Mouse (Mus musculus): ENCODE measurements around the gene Spice1. TPM values are rescaled to one million over a fixed set of nuclear protein-coding genes. Genes with fewer than 3 reads are reported as not detected.

Spice1 gene
- total and polyA plus RNA-seq, 2 experiments from 2014 or later, result 6.0 to 8.4 TPM

DNA sequence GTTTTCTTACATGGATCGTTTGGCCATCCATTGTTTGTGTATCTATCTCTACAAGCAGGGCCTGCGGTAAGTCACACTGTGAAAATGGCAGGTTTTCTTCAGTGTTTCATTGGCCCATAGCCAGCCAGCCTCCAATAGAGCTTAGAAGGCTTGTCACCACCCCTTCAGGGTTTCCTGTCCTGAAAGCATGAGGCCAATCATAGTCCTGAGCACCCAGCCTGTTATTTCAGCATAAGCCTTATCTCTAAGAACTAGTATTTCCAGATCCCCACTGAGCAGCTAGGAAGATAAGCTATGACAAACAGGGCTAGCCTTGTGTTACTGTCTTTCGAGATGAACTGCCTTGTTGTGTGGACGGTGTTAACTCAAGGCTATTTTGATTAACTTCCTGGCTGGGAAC lies 33.5 kb upstream of the Spice1 start:
- no peak for TF ChIP-seq EP300 (IDR thresholded peaks at IDR 0.05; ENCODE audit: low read depth)
- no peak for TF ChIP-seq CTCF (IDR thresholded peaks at IDR 0.05; ENCODE audit: low read depth)
- WGBS, result 10% methylated on average over 4 of the region's 4 CpGs
- Histone ChIP-seq H3K27ac (ENCODE audit: low read depth) (no peak overlapping the region), H3K4me1 (ENCODE audit: control insufficient read depth, insufficient read depth) (no peaks in the 10 kb centered on the region), H3K36me3 (replicated peaks; ENCODE audit: control insufficient read depth, insufficient read depth, low read length) (no peaks in the 10 kb centered on the region), H3K9me3 (replicated peaks; ENCODE audit: control insufficient read depth, low read length) (no peaks in the 10 kb centered on the region), H3K9ac (replicated peaks; ENCODE audit: low read depth, low read length) (no peak overlapping the region), H3K4me2 (ENCODE audit: low read depth, low read length) (no peak overlapping the region), H3K4me3 (ENCODE audit: low read depth, low read length) (no peak overlapping the region), H3K27me3 (ENCODE audit: control insufficient read depth, insufficient read depth, low read length) (no peaks in the 10 kb centered on the region)
- DNase-seq (ENCODE audit: low spot score), result no peak
- no peak for ATAC-seq (ENCODE audit: insufficient read depth, low read depth)

DNA sequence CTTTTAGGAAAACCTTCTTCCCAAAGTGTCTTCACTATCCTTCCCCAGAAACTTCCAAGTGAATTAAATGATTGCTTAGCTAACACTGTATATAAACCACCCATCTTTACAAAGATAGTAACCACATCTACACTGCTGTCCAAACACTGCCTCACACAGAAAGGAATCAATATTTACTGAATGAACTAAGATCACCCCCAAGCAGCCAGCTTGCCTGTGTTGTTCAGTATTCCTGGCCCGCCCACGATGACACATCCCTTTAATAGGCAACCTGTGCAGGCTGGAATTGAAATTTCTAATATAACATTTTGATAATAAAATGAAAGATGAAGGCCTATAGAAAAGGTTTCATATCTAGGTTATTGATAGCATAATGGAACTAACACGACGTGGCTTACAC lies 30.6 kb upstream of the Spice1 start:
- WGBS, result 77% methylated on average over 4 of the region's 4 CpGs

DNA sequence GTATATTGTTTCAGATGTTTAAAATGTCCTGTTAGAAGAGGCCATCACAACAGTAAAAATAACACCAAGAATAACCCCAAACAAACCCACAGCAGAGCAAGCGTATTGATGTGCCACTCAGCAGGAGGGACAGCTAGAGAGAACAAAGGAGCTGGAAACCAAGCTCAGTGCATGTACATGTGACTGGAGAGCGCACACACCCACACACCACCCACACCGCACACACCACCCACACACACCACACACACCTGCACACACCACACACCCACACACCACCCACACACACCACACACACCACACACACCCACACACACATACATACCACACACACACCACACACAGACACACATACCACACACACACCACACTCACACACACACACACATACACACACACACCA lies 26.7 kb upstream of the Spice1 start:
- H3K4me2 ChIP-seq (ENCODE audit: low read depth, low read length), result no peak overlapping the region
- no peak overlapping the region for H3K9ac ChIP-seq (replicated peaks; ENCODE audit: low read depth, low read length)
- TF ChIP-seq CTCF (IDR thresholded peaks at IDR 0.05; ENCODE audit: low read depth) (no peak), EP300 (IDR thresholded peaks at IDR 0.05; ENCODE audit: low read depth) (no peak)
- ATAC-seq (ENCODE audit: insufficient read depth, low read depth) (no peak), DNase-seq (ENCODE audit: low spot score) (no peak)
- no peaks in the 10 kb centered on the region for H3K36me3 ChIP-seq (replicated peaks; ENCODE audit: control insufficient read depth, insufficient read depth, low read length)
- 80% methylated on average over 3 of the region's 3 CpGs for WGBS
- H3K27me3 ChIP-seq (ENCODE audit: control insufficient read depth, insufficient read depth, low read length), result no peaks in the 10 kb centered on the region
- H3K4me1 ChIP-seq (ENCODE audit: control insufficient read depth, insufficient read depth), result no peaks in the 10 kb centered on the region
- no peaks in the 10 kb centered on the region for H3K9me3 ChIP-seq (replicated peaks; ENCODE audit: control insufficient read depth, low read length)
- H3K4me3 ChIP-seq (ENCODE audit: low read depth, low read length), result no peak overlapping the region
- H3K27ac ChIP-seq (ENCODE audit: low read depth), result no peak overlapping the region

More for the DNA sequence above, 30.6 kb upstream of the Spice1 start:
- Histone ChIP-seq H3K36me3 (replicated peaks; ENCODE audit: control insufficient read depth, insufficient read depth, low read length) (no peaks in the 10 kb centered on the region), H3K9me3 (replicated peaks; ENCODE audit: control insufficient read depth, low read length) (no peaks in the 10 kb centered on the region), H3K4me1 (ENCODE audit: control insufficient read depth, insufficient read depth) (no peaks in the 10 kb centered on the region), H3K27me3 (ENCODE audit: control insufficient read depth, insufficient read depth, low read length) (no peaks in the 10 kb centered on the region), H3K4me3 (ENCODE audit: low read depth, low read length) (no peak overlapping the region), H3K27ac (ENCODE audit: low read depth) (no peak overlapping the region), H3K9ac (replicated peaks; ENCODE audit: low read depth, low read length) (no peak overlapping the region), H3K4me2 (ENCODE audit: low read depth, low read length) (no peak overlapping the region)
- TF ChIP-seq EP300 (IDR thresholded peaks at IDR 0.05; ENCODE audit: low read depth) (no peak), CTCF (IDR thresholded peaks at IDR 0.05; ENCODE audit: low read depth) (no peak)
- DNase-seq (ENCODE audit: low spot score), result no peak
- no peak for ATAC-seq (ENCODE audit: insufficient read depth, low read depth)

- Histone ChIP-seq H3K9ac (replicated peaks; ENCODE audit: low read depth, low read length) (no peak overlapping the region), H3K36me3 (replicated peaks; ENCODE audit: control insufficient read depth, insufficient read depth, low read length) (no peaks in the 10 kb centered on the region), H3K4me3 (ENCODE audit: low read depth, low read length) (no peak overlapping the region), H3K4me1 (ENCODE audit: control insufficient read depth, insufficient read depth) (no peaks in the 10 kb centered on the region), H3K4me2 (ENCODE audit: low read depth, low read length) (no peak overlapping the region), H3K27me3 (ENCODE audit: control insufficient read depth, insufficient read depth, low read length) (peaks cover 16% of the 10 kb centered on the region; the same call in 1 of the 2 replicates), H3K27ac (ENCODE audit: low read depth) (no peak overlapping the region), H3K9me3 (replicated peaks; ENCODE audit: control insufficient read depth, low read length) (no peaks in the 10 kb centered on the region)
- no peak for TF ChIP-seq CTCF (IDR thresholded peaks at IDR 0.05; ENCODE audit: low read depth)
- TF ChIP-seq EP300 (IDR thresholded peaks at IDR 0.05; ENCODE audit: low read depth), result no peak
- no peak for ATAC-seq (ENCODE audit: insufficient read depth, low read depth)
- 50% methylated on average over 4 of the region's 4 CpGs for WGBS
- no peak for DNase-seq (ENCODE audit: low spot score)
These were observed 18.3 kb upstream of the Spice1 start for GRCm38 (mm10) chr16:44328644-44329043.

GRCm38 (mm10) chr16:44330657-44331056 lies 16.3 kb upstream of the Spice1 start:
- H3K36me3 ChIP-seq (replicated peaks; ENCODE audit: control insufficient read depth, insufficient read depth, low read length), result no peaks in the 10 kb centered on the region
- peaks cover 16% of the 10 kb centered on the region; the same call in 1 of the 2 replicates for H3K27me3 ChIP-seq (ENCODE audit: control insufficient read depth, insufficient read depth, low read length)
- H3K9me3 ChIP-seq (replicated peaks; ENCODE audit: control insufficient read depth, low read length), result no peaks in the 10 kb centered on the region
- TF ChIP-seq EP300 (IDR thresholded peaks at IDR 0.05; ENCODE audit: low read depth) (no peak), CTCF (IDR thresholded peaks at IDR 0.05; ENCODE audit: low read depth) (no peak)
- DNase-seq (ENCODE audit: low spot score) (no peak), ATAC-seq (ENCODE audit: insufficient read depth, low read depth) (no peak)
- no peaks in the 10 kb centered on the region for H3K4me1 ChIP-seq (ENCODE audit: control insufficient read depth, insufficient read depth)
- no peak overlapping the region for H3K9ac ChIP-seq (replicated peaks; ENCODE audit: low read depth, low read length)
- no peak overlapping the region for H3K4me3 ChIP-seq (ENCODE audit: low read depth, low read length)
- no peak overlapping the region for H3K4me2 ChIP-seq (ENCODE audit: low read depth, low read length)
- no peak overlapping the region for H3K27ac ChIP-seq (ENCODE audit: low read depth)
- 84% methylated on average over 9 of the region's 9 CpGs for WGBS

- Histone ChIP-seq H3K36me3 (replicated peaks; ENCODE audit: control insufficient read depth, insufficient read depth, low read length) (no peaks in the 10 kb centered on the region), H3K9me3 (replicated peaks; ENCODE audit: control insufficient read depth, low read length) (no peaks in the 10 kb centered on the region), H3K27ac (ENCODE audit: low read depth) (no peak overlapping the region), H3K9ac (replicated peaks; ENCODE audit: low read depth, low read length) (no peak overlapping the region), H3K4me1 (ENCODE audit: control insufficient read depth, insufficient read depth) (no peaks in the 10 kb centered on the region), H3K4me2 (ENCODE audit: low read depth, low read length) (no peak overlapping the region), H3K27me3 (ENCODE audit: control insufficient read depth, insufficient read depth, low read length) (peaks cover 16% of the 10 kb centered on the region; the same call in 1 of the 2 replicates), H3K4me3 (ENCODE audit: low read depth, low read length) (no peak overlapping the region)
- DNase-seq (ENCODE audit: low spot score), result no peak
- 42% methylated on average over 9 of the region's 9 CpGs for WGBS
- TF ChIP-seq CTCF (IDR thresholded peaks at IDR 0.05; ENCODE audit: low read depth), result no peak
- TF ChIP-seq EP300 (IDR thresholded peaks at IDR 0.05; ENCODE audit: low read depth), result no peak
- no peak for ATAC-seq (ENCODE audit: insufficient read depth, low read depth)
These were observed 15.8 kb upstream of the Spice1 start for GRCm38 (mm10) chr16:44331154-44331553.

All from heart, postnatal 0 days (tissue).